Mouse (Mus musculus) layer of hippocampus, postnatal 10 days (tissue): ENCODE data around the gene Relch. TPM values are rescaled to one million over a fixed set of nuclear protein-coding genes. Genes with fewer than 3 reads are reported as not detected.

Source experiments
- DNase-seq, 2 experiments: peaks; one replicate each; pipeline ENCODE4 v3.0.0; 2021; ENCODE audit warnings: low spot score in 2 of 2
- total RNA-seq, 2 experiments: library from RNA; stranded (reverse); gene quantifications; 2 replicates each; pipeline ENCODE4 v1.2.3; 2021

Gene Relch
- total RNA-seq, 2 experiments from 2014 or later = 105 to 114 TPM

GRCm38 (mm10) chr1:105790103-105790502 lies 126.4 kb downstream of the Relch start:
- DNase-seq = no peak

- no peak for DNase-seq
Observed at GRCm38 (mm10) chr1:105794670-105795069, 131.0 kb downstream of the Relch start.

GRCm38 (mm10) chr1:105795705-105796104 lies 132.0 kb downstream of the Relch start:
- no peak for DNase-seq

DNA sequence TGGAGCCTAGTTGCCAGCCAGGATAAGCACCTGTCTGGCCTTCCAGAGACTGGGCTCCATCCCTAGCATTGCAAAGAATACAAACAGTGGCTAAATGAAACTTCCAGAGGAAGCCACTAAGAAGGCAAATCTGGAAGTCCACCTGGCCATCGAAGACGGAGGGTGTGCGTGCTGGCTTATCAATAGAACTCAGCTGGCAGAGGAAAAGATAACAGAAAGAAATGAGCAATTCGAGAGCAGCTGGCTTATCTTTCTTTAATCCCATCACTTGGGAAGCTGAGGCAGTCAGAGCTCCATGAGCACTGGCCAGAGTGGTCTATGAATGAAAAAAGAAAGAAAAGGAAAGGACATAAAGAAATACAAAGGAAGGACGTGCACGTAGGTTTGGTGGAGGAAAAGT lies 136.9 kb downstream of the Relch start:
- no peak for DNase-seq

- no peak for DNase-seq
Observed at GRCm38 (mm10) chr1:105801252-105801651, 137.6 kb downstream of the Relch start.

DNA sequence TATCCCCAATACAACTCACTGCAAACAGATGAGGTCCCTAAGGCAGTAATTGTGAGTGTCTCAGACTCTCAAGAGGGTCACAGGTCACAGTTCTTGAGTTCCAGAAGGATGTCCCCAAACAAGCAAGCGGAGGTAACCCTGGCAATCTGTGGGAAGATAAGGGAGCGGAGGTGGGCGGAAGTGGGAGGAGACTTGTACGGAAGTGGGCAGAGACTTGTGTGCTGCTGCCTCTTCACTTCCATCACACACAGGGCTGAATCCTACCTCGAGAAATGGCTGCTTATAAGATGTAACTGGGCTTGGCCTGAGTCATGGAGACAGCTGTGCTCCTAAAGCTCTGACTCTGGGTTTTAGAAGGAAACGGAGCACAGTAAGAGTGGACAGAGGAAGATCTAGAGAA lies 139.3 kb downstream of the Relch start:
- no peak for DNase-seq

- no peak for DNase-seq
Observed at GRCm38 (mm10) chr1:105804285-105804684, 140.6 kb downstream of the Relch start.

Other genes with a start within 250 kb of the Relch start
- gene Pign, start 184 bp upstream of the Relch start, total RNA-seq = 10 to 100 TPM; 19.5 to 23.8 TPM
- gene Tnfrsf11a, start 116.9 kb downstream of the Relch start, total RNA-seq = 1 to 10 TPM; 5.0 to 5.2 TPM